Mouse (Mus musculus) liver, embryonic 14.5 days (tissue): ENCODE results near the gene Igsf6.

Experiments
- CTCF ChIP-seq: IDR thresholded peaks from 2 replicates; pipeline ENCODE4 v1.5.1; 2016; ENCODE audit warnings: antibody characterized with exemption, low read depth, control low read depth
- EP300 ChIP-seq: IDR thresholded peaks from 2 replicates; pipeline ENCODE4 v1.6.1; 2016; ENCODE audit warnings: antibody characterized with exemption, low read depth

DNA sequence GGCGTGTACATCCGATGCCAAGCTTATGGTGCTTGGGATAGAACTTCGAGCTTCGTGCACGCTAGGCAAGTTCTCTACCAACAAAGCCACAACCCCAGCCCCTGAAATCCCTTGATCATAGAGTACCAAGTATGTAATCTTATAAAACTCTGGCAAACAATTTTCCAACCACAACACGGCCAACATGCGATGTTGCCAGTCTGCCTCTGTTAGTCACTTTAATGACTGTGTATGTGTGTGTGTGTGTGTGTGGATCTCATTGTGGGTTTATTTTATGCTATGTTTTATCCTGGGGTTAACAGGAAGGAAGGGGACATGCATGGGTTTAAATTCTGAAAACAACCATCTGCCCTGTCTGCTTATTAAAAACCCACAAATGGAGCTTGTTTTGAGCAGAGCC, 16.4 kb upstream of the Igsf6 start:
- TF ChIP-seq CTCF = no peak
- no peak for TF ChIP-seq EP300
